Mouse (Mus musculus) heart, embryonic 13.5 days (tissue): Measurements from ENCODE around the gene Otud3. TPM values are rescaled to one million over a fixed set of nuclear protein-coding genes. Genes with fewer than 3 reads are reported as not detected.

Experiments
- ATAC-seq: fragments of 200-750 bp; cut with Nextera tagmentation; 2 replicates; pipeline ENCODE4 v1.8.0; 2017; ENCODE audit warnings: moderate TSS enrichment; ENCODE audit not compliant: insufficient number of reproducible peaks, low FRiP score, low TSS enrichment; ENCODE audit errors: extremely low read depth
- H3K27ac ChIP-seq: fragments of 300-500 bp; sonication (generic); replicated peaks from 2 replicates; pipeline ENCODE4 v1.5.1; 2015; ENCODE audit warnings: moderate library complexity, mild to moderate bottlenecking, inconsistent platforms
- H3K27me3 ChIP-seq: fragments of 300-500 bp; sonication (generic); replicated peaks from 2 replicates; pipeline ENCODE4 v1.6.1; 2015; ENCODE audit warnings: mild to moderate bottlenecking, inconsistent platforms
- H3K36me3 ChIP-seq: fragments of 300-500 bp; sonication (generic); 2 replicates; pipeline ENCODE4 v1.6.1; 2015; ENCODE audit warnings: mild to moderate bottlenecking, inconsistent platforms
- H3K4me1 ChIP-seq: fragments of 300-500 bp; sonication (generic); 2 replicates; pipeline ENCODE4 v1.6.1; 2015; ENCODE audit warnings: inconsistent platforms
- H3K4me2 ChIP-seq: fragments of 300-500 bp; sonication (generic); 2 replicates; pipeline ENCODE4 v1.6.1; 2015; ENCODE audit warnings: inconsistent platforms, mild to moderate bottlenecking, moderate library complexity
- H3K4me3 ChIP-seq: fragments of 300-500 bp; sonication (generic); 2 replicates; pipeline ENCODE4 v1.5.1; 2015; ENCODE audit warnings: moderate library complexity, mild to moderate bottlenecking, inconsistent platforms
- H3K9ac ChIP-seq: fragments of 300-500 bp; sonication (generic); 2 replicates; pipeline ENCODE4 v1.6.1; 2015; ENCODE audit warnings: inconsistent platforms, mild to moderate bottlenecking, moderate library complexity
- H3K9me3 ChIP-seq: fragments of 300-500 bp; sonication (generic); 2 replicates; pipeline ENCODE4 v1.6.1; 2016; ENCODE audit warnings: inconsistent platforms
- WGBS: fragments of 180-500 bp; shearing (Covaris S2); methylation state at CpG from one replicate; pipeline ENCODE4 v1.1.7; 2015; ENCODE audit warnings: mixed read lengths; 5-methylcytosine and 5-hydroxymethylcytosine counted together
- polyA plus RNA-seq: library from polyadenylated mRNA; unstranded; fragments of >200 nt; fragmentation: Nextera tagmentation; extraction: Ambion mirVana; gene quantifications from 2 replicates; pipeline ENCODE4 v1.2.1, GENCODE M21; 2015

Otud3 gene
- polyA plus RNA-seq, 1 experiment from 2014 or later, result 3.8 TPM

- Histone ChIP-seq H3K27me3 (peaks cover 16% of the 10 kb centered on the region), H3K4me1 (no peaks in the 10 kb centered on the region), H3K27ac (no peak overlapping the region), H3K9ac (no peak overlapping the region), H3K9me3 (peaks cover 8% of the 10 kb centered on the region; the same call in 1 of the 2 replicates), H3K4me2 (no peak overlapping the region), H3K4me3 (no peak overlapping the region), H3K36me3 (no peaks in the 10 kb centered on the region)
- WGBS, result 54% methylated on average over 8 of the region's 8 CpGs
- no peak for ATAC-seq
Measured at GRCm38 (mm10) chr4:138868666-138869065, 45.1 kb downstream of the Otud3 start.

GRCm38 (mm10) chr4:138866413-138866812 lies 47.3 kb downstream of the Otud3 start:
- ATAC-seq, result no peak
- Histone ChIP-seq H3K9me3 (peaks cover 8% of the 10 kb centered on the region; the same call in 1 of the 2 replicates), H3K27ac (no peak overlapping the region), H3K4me2 (no peak overlapping the region), H3K4me1 (no peaks in the 10 kb centered on the region), H3K4me3 (no peak overlapping the region), H3K27me3 (peaks cover 20% of the 10 kb centered on the region), H3K36me3 (no peaks in the 10 kb centered on the region), H3K9ac (no peak overlapping the region)
- WGBS, result 13% methylated on average over 7 of the region's 7 CpGs

- 52% methylated on average over 6 of the region's 6 CpGs for WGBS
- H3K27ac ChIP-seq, result no peak overlapping the region
- H3K4me3 ChIP-seq, result no peak overlapping the region
- no peaks in the 10 kb centered on the region for H3K36me3 ChIP-seq
- peaks cover 6% of the 10 kb centered on the region; the same call in 1 of the 2 replicates for H3K9me3 ChIP-seq
- H3K27me3 ChIP-seq, result peaks cover 20% of the 10 kb centered on the region
- ATAC-seq, result no peak
- no peak overlapping the region for H3K4me2 ChIP-seq
- no peaks in the 10 kb centered on the region for H3K4me1 ChIP-seq
- no peak overlapping the region for H3K9ac ChIP-seq
Measured at GRCm38 (mm10) chr4:138865991-138866390, 47.8 kb downstream of the Otud3 start.

GRCm38 (mm10) chr4:138865092-138865491 lies 48.7 kb downstream of the Otud3 start:
- Histone ChIP-seq H3K4me1 (peaks cover under 1% of the 10 kb centered on the region; the same call in 1 of the 2 replicates), H3K36me3 (no peaks in the 10 kb centered on the region), H3K4me2 (no peak overlapping the region), H3K9me3 (peaks cover 4% of the 10 kb centered on the region; the same call in 1 of the 2 replicates), H3K27ac (no peak overlapping the region), H3K4me3 (no peak overlapping the region), H3K9ac (no peak overlapping the region), H3K27me3 (peaks cover 24% of the 10 kb centered on the region)
- WGBS, result 51% methylated on average over 5 of the region's 5 CpGs
- no peak for ATAC-seq

GRCm38 (mm10) chr4:138863344-138863998 lies 50.3 kb downstream of the Otud3 start, which contains the start of gene Pla2g5:
Pla2g5 (minus strand) TSS chr4:138863482.
- Histone ChIP-seq H3K27me3 (peaks cover 26% of the 10 kb centered on the region), H3K9me3 (no peaks in the 10 kb centered on the region), H3K27ac (no peak within 1 kb of the TSS), H3K9ac (no peak within 1 kb of the TSS), H3K4me1 (peaks cover 13% of the 10 kb centered on the region; the same call in 1 of the 2 replicates), H3K4me3 (no peak within 1 kb of the TSS), H3K36me3 (no peaks in the 10 kb centered on the region), H3K4me2 (no peak within 1 kb of the TSS)
- WGBS, result 60% methylated on average over 10 of the region's 10 CpGs
- ATAC-seq, result no peak

GRCm38 (mm10) chr4:138859728-138860127 lies 54.0 kb downstream of the Otud3 start:
- Histone ChIP-seq H3K9ac (0 out of 2 replicates have a peak overlapping the region, but pooled peaks have one; percentile 44), H3K27ac (no peak overlapping the region), H3K9me3 (no peaks in the 10 kb centered on the region), H3K36me3 (no peaks in the 10 kb centered on the region), H3K4me1 (peaks cover 13% of the 10 kb centered on the region; the same call in 1 of the 2 replicates), H3K4me2 (peak overlapping the region; percentile 58), H3K4me3 (peak overlapping the region; percentile 24; the same call in 1 of the 2 replicates), H3K27me3 (peaks cover 19% of the 10 kb centered on the region)
- 3% methylated on average over 13 of the region's 13 CpGs for WGBS
- no peak for ATAC-seq

- 20% methylated on average over 9 of the region's 9 CpGs for WGBS
- no peak for ATAC-seq
- no peaks in the 10 kb centered on the region for H3K9me3 ChIP-seq
- H3K4me2 ChIP-seq, result peak overlapping the region; percentile 58
- no peaks in the 10 kb centered on the region for H3K36me3 ChIP-seq
- H3K27me3 ChIP-seq, result peaks cover 19% of the 10 kb centered on the region
- no peak overlapping the region for H3K27ac ChIP-seq
- H3K4me1 ChIP-seq, result peaks cover 13% of the 10 kb centered on the region; the same call in 1 of the 2 replicates
- peak overlapping the region; percentile 24; the same call in 1 of the 2 replicates for H3K4me3 ChIP-seq
- H3K9ac ChIP-seq, result no peak overlapping the region
Measured at GRCm38 (mm10) chr4:138859245-138859644, 54.5 kb downstream of the Otud3 start.

- Histone ChIP-seq H3K27me3 (peaks cover 24% of the 10 kb centered on the region), H3K9ac (no peak overlapping the region), H3K36me3 (no peaks in the 10 kb centered on the region), H3K9me3 (no peaks in the 10 kb centered on the region), H3K4me1 (peaks cover 13% of the 10 kb centered on the region; the same call in 1 of the 2 replicates), H3K4me2 (no peak overlapping the region), H3K27ac (no peak overlapping the region), H3K4me3 (no peak overlapping the region)
- 67% methylated on average over 15 of the region's 15 CpGs for WGBS
- no peak for ATAC-seq
Measured at GRCm38 (mm10) chr4:138858446-138858845, 55.3 kb downstream of the Otud3 start.

GRCm38 (mm10) chr4:138857576-138857975 lies 56.2 kb downstream of the Otud3 start:
- H3K9me3 ChIP-seq, result no peaks in the 10 kb centered on the region
- ATAC-seq, result no peak
- H3K4me2 ChIP-seq, result no peak overlapping the region
- H3K27me3 ChIP-seq, result peaks cover 22% of the 10 kb centered on the region
- H3K4me3 ChIP-seq, result no peak overlapping the region
- H3K4me1 ChIP-seq, result peaks cover 13% of the 10 kb centered on the region; the same call in 1 of the 2 replicates
- no peak overlapping the region for H3K27ac ChIP-seq
- no peak overlapping the region for H3K9ac ChIP-seq
- H3K36me3 ChIP-seq, result no peaks in the 10 kb centered on the region
- 77% methylated on average over 10 of the region's 10 CpGs for WGBS

- H3K9me3 ChIP-seq, result no peaks in the 10 kb centered on the region
- no peak overlapping the region for H3K4me2 ChIP-seq
- no peaks in the 10 kb centered on the region for H3K36me3 ChIP-seq
- no peak overlapping the region for H3K9ac ChIP-seq
- H3K4me3 ChIP-seq, result no peak overlapping the region
- H3K27ac ChIP-seq, result no peak overlapping the region
- peaks cover 22% of the 10 kb centered on the region for H3K27me3 ChIP-seq
- ATAC-seq, result no peak
- peaks cover 13% of the 10 kb centered on the region; the same call in 1 of the 2 replicates for H3K4me1 ChIP-seq
- WGBS, result 24% methylated on average over 7 of the region's 7 CpGs
Measured at GRCm38 (mm10) chr4:138856491-138856890, 57.3 kb downstream of the Otud3 start.

- Histone ChIP-seq H3K36me3 (no peaks in the 10 kb centered on the region), H3K27me3 (peaks cover 20% of the 10 kb centered on the region), H3K9ac (no peak overlapping the region), H3K4me1 (peaks cover 13% of the 10 kb centered on the region; the same call in 1 of the 2 replicates), H3K27ac (no peak overlapping the region), H3K9me3 (no peaks in the 10 kb centered on the region), H3K4me3 (no peak overlapping the region), H3K4me2 (no peak overlapping the region)
- WGBS, result 71% methylated on average over 9 of the region's 9 CpGs
- no peak for ATAC-seq
Measured at GRCm38 (mm10) chr4:138855092-138855632, 58.6 kb downstream of the Otud3 start.
